Mouse (Mus musculus) bone marrow macrophage, adult 2 months (primary cell): Measurements from ENCODE around the gene Gm9508.

Experiments
- CTCF ChIP-seq: IDR thresholded peaks from 2 replicates; pipeline ENCODE4 v1.5.1; 2012; ENCODE audit warnings: low read depth, mild to moderate bottlenecking, low read length, moderate library complexity
- POLR2A ChIP-seq: IDR thresholded peaks from 2 replicates; pipeline ENCODE4 v1.6.1; 2012; ENCODE audit warnings: mild to moderate bottlenecking, low read depth, low read length, borderline replicate concordance

DNA sequence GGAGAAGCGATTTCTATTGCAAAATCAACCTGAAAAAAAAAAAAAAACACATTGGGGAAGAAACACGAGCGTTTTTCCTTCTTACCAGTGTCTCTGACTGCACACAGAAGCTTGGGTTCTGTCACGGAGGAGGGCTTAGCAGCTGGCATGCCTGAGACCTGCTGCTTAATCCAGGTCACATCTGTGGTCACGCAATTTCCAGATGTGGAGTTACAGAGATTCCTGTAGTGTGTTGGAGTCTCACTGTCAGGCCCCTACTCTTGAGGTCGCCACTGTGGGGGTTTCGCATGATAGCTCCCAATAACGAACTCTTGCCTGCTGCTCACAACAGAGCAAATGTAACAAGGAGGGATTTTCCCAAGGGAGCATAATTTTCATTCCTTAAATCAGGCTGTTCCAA is 12.9 kb downstream of the Gm9508 start:
- TF ChIP-seq POLR2A (no peak), CTCF (no peak)
